Mouse (Mus musculus): ENCODE data around the gene Park7.

The Park7 gene

GRCm38 (mm10) chr4:150914290-150914733, at the start of gene Park7, which contains the start of gene Tnfrsf9:
Park7 (minus strand) TSS chr4:150914437.
Tnfrsf9 (plus strand) TSS chr4:150914562.
- DNase-seq (ENCODE audit: low spot score), result peak; percentile 97

DNA sequence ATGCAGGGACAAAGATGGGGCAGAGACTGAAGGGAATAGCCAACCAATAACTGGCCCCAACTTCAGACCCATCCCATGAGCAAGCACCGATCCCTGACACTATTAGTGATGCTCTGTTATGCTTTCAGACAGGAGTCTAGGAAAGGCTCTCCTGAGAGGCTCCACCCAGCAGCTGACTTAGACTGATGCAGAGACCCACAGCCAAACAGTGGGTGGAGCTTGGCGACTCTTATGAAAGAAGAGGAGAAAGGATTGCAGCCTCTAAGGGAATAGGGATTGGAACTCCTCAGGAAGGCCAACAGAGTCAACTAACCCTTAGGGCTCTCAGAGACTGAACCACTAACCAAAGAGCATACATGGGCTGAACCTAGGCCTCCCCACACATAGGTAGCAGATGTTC, 49.5 kb upstream of the Park7 start:
- no peak for DNase-seq (ENCODE audit: low spot score)

DNA sequence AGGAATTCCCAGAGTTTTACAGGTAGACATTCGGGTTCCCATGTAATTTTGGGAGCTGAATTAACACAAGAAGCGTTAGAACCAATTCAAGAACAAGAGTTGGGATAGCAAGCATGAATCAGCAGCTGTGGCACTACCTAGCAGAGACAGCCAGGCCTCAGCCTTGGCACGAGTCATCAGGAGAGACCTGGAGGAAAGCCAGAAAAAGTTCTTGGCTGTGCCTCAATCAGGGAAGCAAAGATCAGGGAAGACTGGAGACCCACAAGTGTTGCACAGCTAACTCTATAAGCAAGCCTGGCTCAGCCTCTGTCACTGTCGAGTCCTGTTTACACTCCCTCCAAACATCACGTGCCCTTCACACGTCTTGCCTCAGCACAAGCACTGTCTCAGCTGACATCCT, 48.0 kb upstream of the Park7 start:
- peak; percentile 48 for DNase-seq (ENCODE audit: low spot score)

DNA sequence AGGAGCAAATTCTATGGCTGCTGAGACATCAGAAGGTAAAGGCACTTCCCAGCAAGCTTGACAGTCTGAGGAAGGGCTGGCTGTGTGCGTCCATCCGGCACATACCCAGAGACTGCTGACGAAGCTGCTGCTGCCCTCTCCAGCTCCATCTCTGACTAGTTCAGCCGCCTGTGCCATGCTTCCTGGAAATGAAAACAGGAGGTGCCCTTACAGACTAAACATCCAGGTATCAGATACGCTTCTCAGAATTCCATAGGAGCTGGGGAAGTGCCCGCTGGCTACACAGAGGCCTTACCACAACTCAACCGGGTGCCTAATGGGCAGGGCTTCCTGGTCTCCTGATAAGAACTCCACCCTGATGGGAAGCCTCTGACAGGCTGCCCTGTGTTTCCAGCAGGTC, 44.3 kb upstream of the Park7 start:
- DNase-seq (ENCODE audit: low spot score), result no peak

GRCm38 (mm10) chr4:150957106-150957458, 42.8 kb upstream of the Park7 start:
- no peak for DNase-seq (ENCODE audit: low spot score)

GRCm38 (mm10) chr4:150956369-150957105, 42.3 kb upstream of the Park7 start:
- DNase-seq (ENCODE audit: low spot score), result no peak

GRCm38 (mm10) chr4:150950972-150951371, 36.7 kb upstream of the Park7 start:
- DNase-seq (ENCODE audit: low spot score), result no peak

DNA sequence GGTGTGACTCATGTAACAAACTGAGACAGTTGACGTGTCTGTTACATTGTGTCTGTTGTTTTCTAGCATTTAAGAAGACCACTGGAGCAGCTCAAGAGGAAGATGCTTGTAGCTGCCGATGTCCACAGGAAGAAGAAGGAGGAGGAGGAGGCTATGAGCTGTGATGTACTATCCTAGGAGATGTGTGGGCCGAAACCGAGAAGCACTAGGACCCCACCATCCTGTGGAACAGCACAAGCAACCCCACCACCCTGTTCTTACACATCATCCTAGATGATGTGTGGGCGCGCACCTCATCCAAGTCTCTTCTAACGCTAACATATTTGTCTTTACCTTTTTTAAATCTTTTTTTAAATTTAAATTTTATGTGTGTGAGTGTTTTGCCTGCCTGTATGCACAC, 30.5 kb upstream of the Park7 start:
- DNase-seq (ENCODE audit: low spot score), result no peak

DNA sequence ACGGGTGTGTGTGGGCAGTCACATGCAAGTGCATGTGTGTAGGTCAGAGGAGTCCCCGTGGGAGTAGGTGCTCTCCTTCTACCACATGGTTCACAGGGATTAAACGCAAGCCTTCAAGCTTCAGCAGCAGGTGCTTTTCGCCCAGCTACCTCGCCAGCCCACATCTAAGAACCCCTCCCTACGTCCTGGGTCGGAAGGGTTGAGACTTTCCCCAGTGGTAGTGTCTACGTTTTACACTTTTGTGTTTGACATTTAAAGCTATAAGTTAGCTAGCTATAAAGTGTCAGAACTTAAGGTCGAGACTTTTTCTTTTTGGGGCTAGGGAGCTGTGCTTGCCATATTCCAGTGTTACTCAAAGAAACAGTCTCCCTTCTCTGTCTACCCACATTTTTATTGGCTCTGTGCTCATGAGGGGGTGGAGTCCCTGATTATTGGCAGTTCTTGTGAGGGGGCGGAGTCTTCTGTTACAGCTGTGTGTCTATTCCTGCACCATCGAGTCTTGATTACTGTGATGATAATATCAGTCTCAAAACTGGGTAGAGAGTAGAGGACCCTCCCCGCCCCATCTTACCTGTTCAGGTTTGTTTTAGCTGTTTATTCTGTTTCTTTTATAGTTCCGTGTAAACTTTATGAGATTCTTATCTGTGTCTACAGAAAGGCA, 25.9 kb upstream of the Park7 start:
- DNase-seq (ENCODE audit: low spot score), result no peak

DNA sequence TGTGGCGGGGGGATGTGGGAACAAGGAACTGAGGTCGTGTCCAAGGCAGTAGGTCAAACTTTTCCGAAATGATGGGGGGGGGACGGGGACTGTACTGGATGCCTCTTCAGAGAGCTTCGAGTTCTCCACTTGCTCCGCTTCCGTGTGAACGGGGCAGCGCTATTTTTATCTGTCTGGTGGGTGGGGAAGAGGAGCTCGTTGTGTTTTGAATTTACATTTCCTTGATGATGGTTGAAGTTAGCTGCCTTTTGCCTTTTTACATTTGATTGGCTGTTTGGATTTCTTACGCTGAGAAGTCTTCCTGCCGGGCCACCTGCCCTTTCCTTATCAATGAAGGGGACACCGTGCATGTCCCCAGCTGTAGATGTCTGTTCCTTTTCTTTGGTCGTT, 23.8 kb upstream of the Park7 start:
- DNase-seq (ENCODE audit: low spot score), result no peak

DNA sequence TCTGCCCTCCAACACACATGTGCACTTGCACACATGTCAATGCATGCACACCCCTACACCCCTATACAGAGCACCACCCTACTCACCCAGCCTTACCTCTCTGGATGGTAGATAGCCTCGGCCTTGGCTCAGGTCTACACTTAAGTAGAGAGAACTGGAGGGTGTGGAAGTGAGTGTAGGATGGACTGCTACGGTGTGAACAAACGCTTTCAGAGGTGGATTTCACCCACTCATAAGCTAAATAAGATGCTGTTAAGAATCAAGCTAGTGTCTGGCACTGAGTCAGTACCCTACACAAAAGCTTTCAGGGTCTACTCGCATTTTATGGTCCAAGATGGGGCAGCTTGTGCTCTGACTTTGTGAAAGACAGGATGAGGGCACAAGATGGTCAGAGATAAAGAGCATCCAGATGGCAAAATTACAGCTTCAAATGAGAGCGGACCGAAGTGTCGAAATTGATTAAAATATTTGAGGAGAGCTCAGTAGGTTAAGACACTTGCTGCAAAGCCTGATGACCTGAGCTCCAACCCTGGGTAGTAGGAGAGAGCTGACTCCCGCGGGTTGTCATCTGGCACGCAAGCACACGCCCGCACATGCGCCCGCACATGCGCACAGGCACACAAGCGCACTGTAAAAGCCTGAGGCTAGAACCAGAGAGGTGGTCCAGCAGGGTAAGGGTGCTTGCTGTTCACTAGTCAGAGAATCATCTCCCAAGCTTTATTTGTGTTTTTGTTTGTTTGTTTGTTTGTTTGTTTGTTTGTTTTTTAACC, 23.2 kb upstream of the Park7 start:
- peak; percentile 83 for DNase-seq (ENCODE audit: low spot score)

DNA sequence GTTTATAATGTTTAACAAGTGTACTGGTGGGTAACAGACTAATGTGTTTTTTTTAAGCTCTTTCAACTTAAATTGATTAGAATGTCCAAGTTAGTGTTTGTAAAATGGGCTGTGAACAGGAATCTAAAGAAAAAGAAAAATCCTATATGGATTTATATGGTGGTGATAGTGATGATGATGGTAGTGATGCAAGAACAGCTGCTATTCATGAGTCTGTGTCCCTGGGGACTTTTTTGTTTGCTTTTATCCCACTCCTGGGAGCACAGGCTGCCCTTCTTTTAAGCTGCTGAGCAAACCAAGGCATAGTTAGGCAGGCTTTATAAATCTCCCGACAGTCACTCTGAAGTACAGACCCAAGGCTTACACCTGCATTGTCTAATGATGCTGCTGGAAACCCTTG, 19.3 kb upstream of the Park7 start:
- DNase-seq (ENCODE audit: low spot score), result no peak

DNA sequence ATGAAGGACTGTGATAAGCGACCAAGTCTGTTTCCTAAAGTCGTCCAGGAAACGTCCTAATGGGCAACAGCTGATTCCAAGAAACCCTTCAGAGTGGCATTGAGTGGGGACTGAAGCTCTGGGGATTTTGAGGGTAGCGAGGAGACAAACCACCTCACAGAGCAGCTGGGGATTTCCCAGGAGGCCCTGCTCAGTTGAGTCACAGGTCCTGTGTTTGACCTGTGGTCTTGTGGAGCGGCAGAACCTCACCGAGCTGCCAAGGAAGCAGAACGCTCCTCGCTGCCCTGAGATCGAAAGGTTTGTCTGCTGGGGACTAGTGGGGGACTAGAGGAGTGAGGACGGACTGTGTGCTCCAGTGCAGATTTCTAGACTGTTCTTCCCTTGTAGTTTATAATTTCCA, 13.6 kb upstream of the Park7 start:
- peak; percentile 53 for DNase-seq (ENCODE audit: low spot score)

GRCm38 (mm10) chr4:150926924-150927705, 12.9 kb upstream of the Park7 start:
- DNase-seq (ENCODE audit: low spot score), result peak; percentile 78

- DNase-seq (ENCODE audit: low spot score), result no peak
Measured at GRCm38 (mm10) chr4:150925923-150926322, 11.7 kb upstream of the Park7 start.

DNA sequence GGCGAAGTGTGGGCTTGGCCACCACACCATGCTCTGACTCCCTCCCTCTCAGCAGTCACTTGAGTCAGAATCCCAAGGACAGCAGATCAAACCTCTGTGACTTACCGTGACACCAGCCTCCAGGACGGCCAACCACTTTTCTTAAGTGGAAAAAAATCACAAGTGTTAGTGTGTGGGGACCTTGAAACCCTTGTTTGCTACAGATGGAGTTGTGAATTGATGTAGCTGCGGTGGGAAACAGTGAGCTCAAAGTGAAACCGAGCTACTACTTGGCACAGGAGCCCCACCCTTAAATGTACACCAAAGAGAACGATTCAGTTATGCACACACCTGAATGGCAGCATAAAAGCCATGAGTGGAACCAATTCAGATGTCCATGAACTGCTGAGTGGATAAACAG, 10.7 kb upstream of the Park7 start:
- no peak for DNase-seq (ENCODE audit: low spot score)

DNA sequence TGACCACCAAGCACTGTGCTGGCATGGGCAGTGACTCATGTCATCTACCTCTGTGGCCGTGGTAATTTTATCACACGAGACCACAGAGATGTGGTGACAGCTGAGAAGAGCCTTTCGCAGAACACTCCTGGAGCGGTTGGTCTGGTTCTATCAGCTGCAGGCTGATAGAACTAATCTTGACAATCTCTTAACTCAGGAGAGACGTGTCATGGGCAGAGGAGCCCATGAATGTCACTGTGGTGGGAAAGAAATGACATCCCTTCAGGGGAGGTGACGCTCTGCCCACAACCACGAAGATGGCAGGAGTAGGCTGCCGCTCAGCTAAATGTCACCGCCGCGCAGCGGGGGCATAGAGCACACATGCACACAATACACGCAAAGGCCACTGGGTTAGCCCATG, 10.1 kb upstream of the Park7 start:
- no peak for DNase-seq (ENCODE audit: low spot score)

- DNase-seq (ENCODE audit: low spot score), result no peak
Measured at GRCm38 (mm10) chr4:150921206-150921605, 7.0 kb upstream of the Park7 start.

DNA sequence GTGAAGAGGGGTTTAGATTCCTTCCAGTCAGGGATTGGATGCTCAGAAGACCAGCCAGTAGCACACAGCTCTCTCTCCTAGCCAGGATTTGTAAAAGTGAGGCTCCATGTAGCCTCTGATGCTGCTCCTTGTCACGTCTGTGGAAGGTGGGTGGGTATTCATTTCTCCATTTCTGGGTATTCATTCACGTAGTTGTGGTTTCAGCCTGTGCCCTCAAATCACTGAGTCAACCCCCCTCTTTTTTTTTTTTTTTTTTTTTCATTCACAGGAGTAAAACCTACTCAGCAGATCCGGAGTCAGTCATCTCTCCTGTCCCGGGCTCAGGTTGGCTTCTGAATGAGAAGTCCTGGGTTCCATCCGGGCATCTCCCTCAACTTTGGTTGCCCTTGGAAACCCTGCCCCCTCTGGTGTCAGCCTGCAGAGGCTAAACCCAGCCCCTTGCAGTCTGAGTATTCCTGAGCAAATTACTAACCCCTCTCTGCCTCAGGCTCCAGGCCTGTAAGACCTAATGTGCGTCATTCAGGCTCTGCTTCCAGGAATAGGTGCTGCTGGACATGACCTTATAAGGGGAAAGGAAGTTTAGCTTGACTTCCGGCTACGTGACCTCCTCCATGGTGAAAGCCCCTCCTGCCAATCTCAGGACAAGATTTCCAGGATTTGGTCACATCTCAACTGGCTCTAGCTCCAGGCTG, 3.2 kb upstream of the Park7 start:
- no peak for DNase-seq (ENCODE audit: low spot score)

DNA sequence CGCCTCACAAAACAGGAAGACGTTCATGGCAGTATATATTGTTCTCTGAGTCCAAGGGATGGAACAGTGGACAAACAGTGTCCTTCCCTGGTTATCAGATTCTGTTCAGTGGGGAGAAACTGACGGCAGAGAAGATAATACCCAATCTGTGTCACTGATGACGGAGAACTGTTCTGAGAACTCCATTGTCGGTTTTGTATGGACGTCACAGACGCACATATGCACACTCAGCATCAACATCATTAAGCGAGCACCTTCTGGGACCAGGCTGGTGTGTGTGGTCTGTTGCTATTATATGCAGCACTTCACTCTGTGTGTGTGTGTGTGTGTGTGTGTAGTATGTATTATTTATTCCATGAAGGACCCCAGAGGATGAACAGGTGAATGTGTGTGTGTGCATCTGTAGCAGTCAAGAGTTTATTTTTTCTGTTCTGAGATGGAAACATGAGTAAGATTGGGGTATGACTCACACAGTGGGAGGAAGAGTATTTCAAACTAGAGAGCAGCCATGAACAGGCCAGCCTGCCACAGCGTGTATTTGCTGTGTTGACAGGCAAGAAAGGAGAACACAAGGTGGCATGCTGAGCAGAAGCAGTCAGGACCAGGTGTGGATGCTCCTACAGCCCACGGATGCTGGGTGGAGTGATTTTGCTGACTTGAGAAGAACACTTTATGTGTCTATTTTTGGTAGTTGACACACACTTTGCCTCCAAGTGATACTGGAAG, 1.1 kb upstream of the Park7 start:
- DNase-seq (ENCODE audit: low spot score), result peak; percentile 70

GRCm38 (mm10) chr4:150913743-150914142, 494 bp downstream of the Park7 start:
- peak; percentile 42 for DNase-seq (ENCODE audit: low spot score)

All from MN1 (cell line).